Mouse (Mus musculus) ES-E14 (cell line): ENCODE measurements around the gene Slc17a9. TPM values are rescaled to one million over a fixed set of nuclear protein-coding genes. Genes with fewer than 3 reads are reported as not detected.
A peak's percentile ranks its signal among the peaks of the same experiment; 100 is the strongest.

Source experiments
- DNase-seq: peaks from one replicate; pipeline ENCODE4 v3.0.0-alpha.2; 2013; ENCODE audit warnings: low read depth, low spot score
- H3K27ac ChIP-seq: 2 replicates; pipeline ENCODE4 v1.5.1; 2012; ENCODE audit warnings: low read depth, mild to moderate bottlenecking, low read length, moderate library complexity, mixed read lengths; ENCODE audit not compliant: poor library complexity, insufficient read depth, severe bottlenecking
- H3K36me3 ChIP-seq: 2 replicates; pipeline ENCODE4 v1.6.1; 2012; ENCODE audit warnings: mild to moderate bottlenecking, low read length, moderate library complexity, mixed read lengths; ENCODE audit not compliant: control insufficient read depth, poor library complexity, insufficient read depth, severe bottlenecking
- H3K4me1 ChIP-seq, 2 experiments: fragments of 150-350 bp in 1 of 2; sonication (generic) in 1 of 2; 2 replicates each; pipeline ENCODE4 v1.6.1; 2012; ENCODE audit warnings: low read length in 2 of 2, mild to moderate bottlenecking in 1 of 2, mixed read lengths in 1 of 2; ENCODE audit not compliant: control insufficient read depth in 2 of 2, insufficient read depth in 2 of 2, poor library complexity in 1 of 2
- H3K4me3 ChIP-seq, 2 experiments: fragments of 150-350 bp in 1 of 2; sonication (generic) in 1 of 2; 2 replicates each; pipeline ENCODE4 v1.5.1; 2012; ENCODE audit warnings: low read length in 2 of 2, low read depth in 1 of 2, mild to moderate bottlenecking in 1 of 2, mixed read lengths in 1 of 2; ENCODE audit not compliant: insufficient read depth in 1 of 2, poor library complexity in 1 of 2, severe bottlenecking in 1 of 2
- H3K9ac ChIP-seq: 2 replicates; pipeline ENCODE4 v1.6.1; 2012; ENCODE audit warnings: low read depth, mild to moderate bottlenecking, low read length, mixed read lengths; ENCODE audit not compliant: poor library complexity, insufficient read depth, severe bottlenecking
- H3K9me3 ChIP-seq: fragments of 150-350 bp; sonication (generic); 2 replicates; pipeline ENCODE4 v1.6.1; 2012; ENCODE audit warnings: low read depth, mild to moderate bottlenecking, low read length; ENCODE audit not compliant: control insufficient read depth, insufficient read depth
- CHD2 ChIP-seq: IDR thresholded peaks from 2 replicates; pipeline ENCODE4 v1.6.1; 2014; ENCODE audit warnings: mild to moderate bottlenecking, low read depth, low read length, inconsistent platforms
- HCFC1 ChIP-seq: IDR thresholded peaks from 2 replicates; pipeline ENCODE4 v1.6.1; 2012; ENCODE audit warnings: low read length, inconsistent platforms, borderline replicate concordance; ENCODE audit not compliant: insufficient read depth
- MAFK ChIP-seq: IDR thresholded peaks from 2 replicates; pipeline ENCODE4 v1.6.1; 2014; ENCODE audit warnings: mild to moderate bottlenecking, low read depth, low read length, inconsistent platforms; ENCODE audit not compliant: insufficient read depth
- ZC3H11A ChIP-seq: IDR thresholded peaks from 2 replicates; pipeline ENCODE4 v1.6.1; 2012; ENCODE audit warnings: low read depth, mild to moderate bottlenecking, inconsistent platforms, low read length, borderline replicate concordance
- ZNF384 ChIP-seq: IDR thresholded peaks from 2 replicates; pipeline ENCODE4 v1.6.1; 2012; ENCODE audit warnings: low read depth, low read length, inconsistent platforms
- in situ Hi-C, 2 experiments: fragments of 600-800 bp; cut with MboI; formaldehyde crosslinking; loops; one replicate each; pipeline ENCODE4 v1.15.1; 2025; ENCODE audit warnings: low sequenced_read_pairs in 2 of 2, inconsistent platforms in 1 of 2; ENCODE audit not compliant: unreplicated experiment in 2 of 2
- total RNA-seq: library from RNA; depleted of rRNA; stranded (reverse); fragments of 300-350 nt; gene quantifications from 2 replicates; pipeline ENCODE4 v1.2.3, GENCODE M21; 2012

Slc17a9 gene
- total RNA-seq, 1 experiment = 12.0 TPM

DNA sequence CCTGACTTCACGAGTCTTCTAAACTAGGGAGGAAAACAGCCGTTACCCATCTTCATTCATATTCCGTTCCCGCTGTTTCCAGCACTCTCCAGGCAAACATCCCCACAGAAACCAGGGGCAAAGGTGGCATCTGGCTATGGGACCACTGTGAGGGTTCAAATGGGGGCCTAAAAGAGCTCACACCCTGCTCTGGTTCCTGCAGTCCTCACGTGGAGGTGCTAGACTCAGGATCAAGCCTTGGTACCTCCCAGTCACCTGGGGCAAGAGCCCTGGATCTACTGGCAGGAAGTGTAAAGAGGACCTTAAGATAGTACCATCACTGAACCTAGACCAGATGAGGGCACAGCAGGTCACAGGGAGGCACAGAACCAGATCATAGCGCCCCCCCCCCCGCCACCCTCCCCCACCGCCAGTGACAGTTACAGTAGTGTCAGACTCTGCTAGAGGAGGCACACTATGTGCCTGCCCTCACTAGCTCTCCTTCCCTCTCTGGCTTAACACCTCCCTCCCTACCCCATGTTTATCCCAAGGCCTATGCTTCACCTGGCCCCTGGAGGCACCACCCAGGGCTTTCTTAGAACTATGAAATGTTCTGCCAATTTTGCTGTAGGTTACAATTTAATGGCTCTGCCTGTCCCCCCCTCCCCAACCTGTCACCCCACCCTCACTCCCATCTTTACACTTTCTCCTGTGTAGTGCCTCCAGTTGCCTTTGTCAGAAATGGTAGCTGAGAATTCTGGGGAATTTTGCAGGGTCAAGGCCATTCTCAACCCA lies 980 bp downstream of the Slc17a9 start:
- H3K4me3 ChIP-seq = peak overlapping the region; percentile 64
- peak overlapping the region; percentile 90 for H3K27ac ChIP-seq
- peaks cover 31% of the 10 kb centered on the region for H3K36me3 ChIP-seq
- TF ChIP-seq ZNF384 (no peak), MAFK (no peak), CHD2 (no peak), ZC3H11A (no peak), HCFC1 (no peak)
- no peaks in the 10 kb centered on the region; the same call in 1 of the 2 replicates for H3K9me3 ChIP-seq
- peak overlapping the region; percentile 68 for H3K9ac ChIP-seq
- no peak for DNase-seq
- in situ Hi-C loops = no loop called here
- peaks cover 5 to 40% of the 10 kb centered on the region in 2 experiments for H3K4me1 ChIP-seq

DNA sequence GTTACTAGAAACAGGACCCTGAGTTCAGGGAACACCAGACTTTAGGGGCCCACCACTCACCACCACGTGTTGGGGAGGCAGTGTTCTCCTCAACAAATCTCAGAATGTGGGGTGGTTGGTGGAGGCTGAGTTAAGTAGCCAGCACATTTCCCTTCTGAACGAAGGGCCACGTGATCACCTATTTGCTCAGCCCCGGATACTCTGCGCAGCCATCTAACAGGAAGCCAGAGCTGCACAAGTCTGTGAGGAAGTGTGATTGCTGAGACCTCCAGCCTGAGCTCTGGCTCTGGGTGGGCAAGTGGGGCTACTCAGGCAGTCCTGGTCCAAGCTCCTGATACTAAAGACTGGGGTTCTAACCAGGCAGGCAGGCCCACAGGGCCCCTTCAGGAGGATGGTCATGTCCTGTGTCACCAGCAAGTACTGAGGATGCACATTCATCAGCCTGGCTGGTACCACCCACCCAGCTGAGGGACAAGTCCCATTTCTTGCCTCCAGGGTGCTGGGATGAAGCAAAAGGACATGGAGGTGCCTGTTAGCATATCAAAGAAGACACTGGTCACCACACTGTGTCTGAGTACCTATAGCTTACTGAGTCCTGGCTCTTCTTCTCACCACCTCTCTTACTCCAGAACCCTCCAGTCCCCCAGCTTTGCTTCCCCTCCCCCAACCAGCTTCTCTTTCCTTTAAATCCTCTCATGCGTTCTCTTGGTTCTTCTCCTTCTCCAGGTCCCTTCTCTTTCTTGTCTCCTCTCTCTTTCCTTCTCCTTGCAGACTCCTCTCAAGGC lies 1.8 kb downstream of the Slc17a9 start:
- in situ Hi-C loops = no loop called here
- peaks cover 24% of the 10 kb centered on the region for H3K36me3 ChIP-seq
- no peaks in the 10 kb centered on the region; the same call in 1 of the 2 replicates for H3K9me3 ChIP-seq
- H3K9ac ChIP-seq = peak overlapping the region; percentile 21; the same call in 1 of the 2 replicates
- DNase-seq = no peak
- peak overlapping the region in 1 of 2 experiments; percentile 64; a peak in 2 of 4 replicates for H3K4me3 ChIP-seq
- TF ChIP-seq HCFC1 = no peak
- TF ChIP-seq MAFK = no peak
- peaks cover 10 to 44% of the 10 kb centered on the region in 2 experiments for H3K4me1 ChIP-seq
- H3K27ac ChIP-seq = peak overlapping the region; percentile 90

DNA sequence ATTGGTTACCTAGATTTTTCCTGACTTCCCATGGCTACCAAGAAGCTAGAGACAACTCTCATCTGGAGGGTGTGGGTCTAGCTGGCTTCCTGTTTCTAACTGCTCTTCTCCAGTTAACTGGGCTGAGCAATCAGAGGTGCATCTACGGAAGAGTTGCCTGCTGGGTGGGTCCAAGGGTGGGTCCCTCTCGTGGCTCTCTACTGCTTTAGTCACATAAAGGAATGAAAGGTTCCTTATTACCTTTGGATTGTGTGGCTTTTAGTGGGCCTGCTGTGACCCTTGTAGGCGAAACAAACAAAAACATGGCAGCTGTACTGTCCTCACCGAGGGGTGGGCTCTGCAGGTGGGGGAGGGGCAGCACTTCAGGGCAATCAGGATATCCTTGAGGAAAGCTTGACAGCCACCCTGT lies 2.6 kb downstream of the Slc17a9 start:
- H3K4me1 ChIP-seq = peaks cover 11 to 48% of the 10 kb centered on the region in 2 experiments
- H3K27ac ChIP-seq = peak overlapping the region; percentile 90; the same call in 1 of the 2 replicates
- in situ Hi-C loops = no loop called here
- peak; percentile 83 for DNase-seq
- H3K9me3 ChIP-seq = no peaks in the 10 kb centered on the region; the same call in 1 of the 2 replicates
- peaks cover 17% of the 10 kb centered on the region for H3K36me3 ChIP-seq
- 0 out of 2 replicates have a peak, but pooled peaks have one; percentile 36 for TF ChIP-seq CHD2
- TF ChIP-seq MAFK = no peak
- no peak for TF ChIP-seq ZC3H11A
- no peak for TF ChIP-seq ZNF384
- H3K4me3 ChIP-seq = no peak overlapping the region
- no peak overlapping the region for H3K9ac ChIP-seq

DNA sequence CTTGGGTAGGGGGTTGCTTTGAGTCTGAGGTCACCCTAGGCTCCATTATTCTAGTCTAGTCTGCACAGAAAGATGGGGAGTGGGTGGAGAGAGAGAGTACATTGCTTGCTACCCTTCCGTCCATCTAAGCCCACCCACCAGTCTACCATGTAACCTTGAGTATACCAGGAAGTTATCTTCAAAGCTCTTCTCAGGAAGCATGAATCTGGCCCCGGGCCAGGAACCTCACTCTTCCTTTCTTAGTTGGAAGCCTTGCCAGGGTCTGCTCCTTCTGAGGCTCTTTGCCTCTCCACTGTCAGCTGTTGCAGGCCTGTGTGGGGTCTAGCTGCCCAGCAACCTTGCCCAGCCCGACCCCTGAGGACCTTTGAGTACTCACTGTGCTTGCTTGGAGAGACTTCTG lies 6.0 kb downstream of the Slc17a9 start:
- 0 out of 2 replicates have a peak overlapping the region, but pooled peaks have one; percentile 5 for H3K27ac ChIP-seq
- peak overlapping the region in 1 of 2 experiments; percentile 51; a peak in 1 of 4 replicates for H3K4me3 ChIP-seq
- in situ Hi-C loops = no loop called here
- no peaks in the 10 kb centered on the region for H3K9me3 ChIP-seq
- no peak for DNase-seq
- peaks cover 11 to 44% of the 10 kb centered on the region in 2 experiments; a peak in 3 of 4 replicates for H3K4me1 ChIP-seq
- TF ChIP-seq ZC3H11A = no peak
- no peak for TF ChIP-seq CHD2
- no peak for TF ChIP-seq MAFK
- TF ChIP-seq HCFC1 = no peak
- TF ChIP-seq ZNF384 = no peak
- peak overlapping the region; percentile 11; the same call in 1 of the 2 replicates for H3K9ac ChIP-seq
- H3K36me3 ChIP-seq = peaks cover 18% of the 10 kb centered on the region; the same call in 1 of the 2 replicates
